Mouse (Mus musculus) embryonic fibroblast, embryonic 13.5 days (primary cell): ENCODE measurements around the gene Aar2.

Source experiments
- CTCF ChIP-seq: IDR thresholded peaks from 2 replicates; pipeline ENCODE4 v1.5.1; 2011; ENCODE audit warnings: mild to moderate bottlenecking, control low read depth, low read length, moderate library complexity, borderline replicate concordance; ENCODE audit not compliant: insufficient read depth
- POLR2A ChIP-seq: IDR thresholded peaks from 2 replicates; pipeline ENCODE4 v1.6.1; 2011; ENCODE audit warnings: low read depth, mild to moderate bottlenecking, control low read depth, low read length, moderate library complexity

GRCm38 (mm10) chr2:156497915-156498314 lies 49.5 kb upstream of the Aar2 start:
- TF ChIP-seq CTCF = peak; percentile 64
- TF ChIP-seq POLR2A = no peak
